Mouse (Mus musculus) stomach, postnatal 0 days (tissue): Measurements from ENCODE around the gene Pkp1. TPM values are rescaled to one million over a fixed set of nuclear protein-coding genes. Genes with fewer than 3 reads are reported as not detected.

Experiments
- ATAC-seq: fragments of 200-750 bp; cut with Nextera tagmentation; 2 replicates; pipeline ENCODE4 v1.8.0; 2017; ENCODE audit not compliant: low FRiP score, low TSS enrichment
- DNase-seq: peaks from one replicate; pipeline ENCODE4 v3.0.0-alpha.2; 2016; ENCODE audit warnings: low spot score
- H3K27ac ChIP-seq: fragments of 300-500 bp; sonication (generic); replicated peaks from 2 replicates; pipeline ENCODE4 v1.5.1; 2014; ENCODE audit warnings: mild to moderate bottlenecking, control low read depth
- H3K27me3 ChIP-seq: fragments of 300-500 bp; sonication (generic); 2 replicates; pipeline ENCODE4 v1.6.1; 2014; ENCODE audit warnings: low read length; ENCODE audit not compliant: control insufficient read depth, insufficient read depth
- H3K36me3 ChIP-seq: fragments of 300-500 bp; sonication (generic); 2 replicates; pipeline ENCODE4 v1.6.1; 2014; ENCODE audit warnings: low read length, mixed read lengths; ENCODE audit not compliant: control insufficient read depth, insufficient read depth
- H3K4me1 ChIP-seq: fragments of 300-500 bp; sonication (generic); replicated peaks from 2 replicates; pipeline ENCODE4 v1.6.1; 2014; ENCODE audit warnings: antibody characterized with exemption; ENCODE audit not compliant: control insufficient read depth, insufficient read depth
- H3K4me2 ChIP-seq: fragments of 300-500 bp; sonication (generic); replicated peaks from 2 replicates; pipeline ENCODE4 v1.6.1; 2014; ENCODE audit warnings: low read depth, mild to moderate bottlenecking, control low read depth, moderate library complexity
- H3K4me3 ChIP-seq: fragments of 300-500 bp; sonication (generic); 2 replicates; pipeline ENCODE4 v1.5.1; 2014; ENCODE audit warnings: low read depth, low read length, control low read depth
- H3K9ac ChIP-seq: fragments of 300-500 bp; sonication (generic); 2 replicates; pipeline ENCODE4 v1.6.1; 2014; ENCODE audit warnings: mild to moderate bottlenecking, low read length, control low read depth, mixed read lengths
- H3K9me3 ChIP-seq: fragments of 300-500 bp; sonication (generic); 2 replicates; pipeline ENCODE4 v1.6.1; 2016; ENCODE audit warnings: low read length; ENCODE audit not compliant: control insufficient read depth
- CTCF ChIP-seq: IDR thresholded peaks from 2 replicates; pipeline ENCODE4 v1.5.1; 2016; ENCODE audit warnings: antibody characterized with exemption, low read depth, mild to moderate bottlenecking, moderate library complexity
- EP300 ChIP-seq: optimal IDR thresholded peaks from 2 replicates; pipeline ENCODE3; 2016; ENCODE audit warnings: antibody characterized with exemption
- WGBS: fragments of 180-500 bp; shearing (Covaris S2); extraction: QIAGEN DNeasy Blood & Tissue Kit; methylation state at CpG from one replicate; pipeline ENCODE4 v1.1.7; 2014; 5-methylcytosine and 5-hydroxymethylcytosine counted together
- polyA plus RNA-seq: library from polyadenylated mRNA; unstranded; fragments of >200 nt; fragmentation: Nextera tagmentation; extraction: Ambion mirVana; gene quantifications from 2 replicates; pipeline ENCODE4 v1.2.1, GENCODE M21; 2015

Pkp1 gene
- polyA plus RNA-seq, 1 experiment from 2014 or later: 29.8 TPM

DNA sequence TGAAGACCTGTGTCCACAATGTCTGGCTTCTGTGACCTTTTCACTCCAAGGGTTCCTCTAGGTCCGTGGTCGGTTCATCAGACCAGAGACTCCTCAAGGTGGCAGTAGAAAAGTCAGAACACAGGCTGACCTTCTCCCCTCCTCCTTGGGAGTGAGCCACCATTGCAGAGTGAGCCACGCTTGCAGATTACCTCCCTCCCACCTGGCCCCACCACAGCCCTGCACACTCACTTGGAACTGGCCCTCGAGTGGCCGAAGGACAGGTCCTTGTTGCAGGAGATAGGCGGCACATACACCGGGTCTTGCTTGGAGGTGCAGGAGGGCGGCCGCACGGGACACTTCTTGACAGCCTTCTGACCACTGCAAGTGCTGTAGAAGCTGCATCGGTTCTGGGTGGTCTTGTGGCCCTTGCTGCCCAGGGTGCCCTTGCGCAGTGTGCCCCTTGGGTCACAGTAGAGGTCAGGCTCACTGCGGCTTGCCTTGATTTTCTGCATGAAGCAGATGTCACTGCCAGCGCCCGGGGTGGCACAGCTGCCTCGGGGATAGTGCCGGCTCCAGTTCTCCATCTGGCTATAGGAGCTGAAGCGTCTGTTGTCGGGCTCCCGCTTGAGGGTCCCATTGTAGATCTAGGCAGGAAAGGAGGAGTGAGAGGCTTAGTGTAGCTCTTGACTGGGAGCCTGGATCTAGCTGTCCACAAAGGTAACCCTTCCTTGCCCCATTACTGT lies 29.4 kb downstream of the Pkp1 start:
- Histone ChIP-seq H3K27me3 (no peaks in the 10 kb centered on the region), H3K36me3 (no peaks in the 10 kb centered on the region), H3K4me3 (no peak overlapping the region), H3K4me2 (no peak overlapping the region), H3K27ac (no peak overlapping the region), H3K9ac (no peak overlapping the region), H3K9me3 (no peaks in the 10 kb centered on the region), H3K4me1 (no peaks in the 10 kb centered on the region)
- 79% methylated on average over 20 of the region's 20 CpGs for WGBS
- no peak for TF ChIP-seq CTCF
- TF ChIP-seq EP300: no peak
- DNase-seq: no peak
- no peak for ATAC-seq

DNA sequence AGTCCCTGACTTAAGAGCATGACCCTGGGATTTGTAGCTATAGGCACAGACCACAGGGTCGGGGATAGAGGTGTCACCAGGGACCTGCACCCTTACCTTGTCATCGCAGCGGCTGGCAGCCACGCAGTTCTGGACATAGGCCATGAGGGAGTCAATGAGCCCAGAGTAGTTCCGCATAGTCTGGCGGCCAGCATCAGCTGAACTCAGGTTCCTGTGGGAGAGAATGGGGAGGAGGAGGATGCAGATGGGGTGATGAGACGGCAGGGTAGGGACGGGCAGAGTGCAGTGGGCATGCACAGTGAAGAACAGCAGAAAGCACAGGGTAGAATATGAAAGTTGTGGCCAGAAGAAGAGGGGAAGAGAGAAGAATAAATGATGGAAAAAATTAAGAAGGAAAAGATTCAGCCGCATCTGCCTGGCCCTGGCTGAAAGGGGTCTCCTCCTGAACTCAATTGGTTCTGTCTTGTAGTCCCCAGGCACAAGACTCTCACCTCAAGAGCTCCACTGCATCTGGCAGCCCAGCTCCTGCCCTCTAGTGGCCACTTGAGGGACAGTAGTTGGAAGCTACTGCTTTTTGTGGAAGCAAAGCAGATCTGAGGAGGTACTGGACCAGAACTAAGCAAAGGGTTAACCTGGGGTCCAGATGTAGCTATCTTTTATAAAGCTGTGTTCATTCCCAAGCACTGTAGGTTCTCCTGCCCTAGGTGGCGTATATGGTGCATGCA lies 36.5 kb downstream of the Pkp1 start:
- 70% methylated on average over 10 of the region's 10 CpGs for WGBS
- peak; percentile 91 for TF ChIP-seq CTCF
- no peak for TF ChIP-seq EP300
- Histone ChIP-seq H3K27ac (no peak overlapping the region), H3K9me3 (no peaks in the 10 kb centered on the region), H3K4me1 (no peaks in the 10 kb centered on the region), H3K9ac (no peak overlapping the region), H3K36me3 (no peaks in the 10 kb centered on the region), H3K4me2 (no peak overlapping the region), H3K4me3 (no peak overlapping the region), H3K27me3 (no peaks in the 10 kb centered on the region)
- ATAC-seq: 0 out of 2 replicates have a peak, but pooled peaks have one; percentile 52
- peak; percentile 78 for DNase-seq

DNA sequence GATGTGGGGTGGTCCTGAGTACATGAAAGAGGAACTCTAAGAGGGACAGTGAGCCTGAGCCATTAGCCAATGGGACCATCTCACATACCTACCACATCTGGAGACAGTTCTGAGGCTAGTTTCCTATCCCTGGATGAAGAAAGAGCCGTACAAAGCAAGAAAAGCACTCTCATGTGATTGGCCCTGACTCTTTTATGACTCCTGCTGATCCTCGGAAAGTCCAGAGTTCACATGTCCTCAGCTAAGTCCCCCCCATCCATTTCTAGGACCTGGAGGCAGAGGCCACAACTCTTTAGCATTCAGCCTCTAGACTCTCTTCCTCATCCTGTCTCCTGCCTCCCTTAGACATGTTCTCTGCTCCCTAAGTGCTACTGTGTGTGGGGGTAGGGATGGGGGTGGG lies 41.8 kb downstream of the Pkp1 start:
- no peaks in the 10 kb centered on the region for H3K36me3 ChIP-seq
- H3K27ac ChIP-seq: no peak overlapping the region
- 87% methylated on average over 2 of the region's 2 CpGs for WGBS
- ATAC-seq: no peak
- H3K4me2 ChIP-seq: no peak overlapping the region
- no peak for TF ChIP-seq CTCF
- TF ChIP-seq EP300: no peak
- no peaks in the 10 kb centered on the region for H3K9me3 ChIP-seq
- no peak overlapping the region for H3K9ac ChIP-seq
- H3K4me1 ChIP-seq: no peaks in the 10 kb centered on the region
- no peak overlapping the region for H3K4me3 ChIP-seq
- no peak for DNase-seq
- H3K27me3 ChIP-seq: no peaks in the 10 kb centered on the region

DNA sequence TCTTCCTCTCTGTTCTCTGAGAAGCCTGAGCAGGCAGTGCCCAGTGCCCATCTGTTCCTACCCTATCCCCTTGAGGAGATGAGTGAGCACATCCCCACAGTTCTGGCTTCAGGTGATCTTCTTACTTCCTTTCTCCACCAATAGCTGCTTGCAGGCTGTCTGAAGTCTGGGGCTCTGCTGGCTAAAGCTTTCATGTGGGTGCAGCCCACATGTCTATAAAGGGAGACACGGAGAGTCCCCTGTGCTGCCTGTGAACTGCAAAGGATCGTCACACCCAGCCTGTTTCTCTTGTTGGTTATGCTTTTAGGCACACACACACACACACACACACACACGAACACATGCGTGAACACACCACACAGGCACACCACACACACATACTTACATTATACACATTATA lies 46.0 kb downstream of the Pkp1 start:
- H3K36me3 ChIP-seq: no peaks in the 10 kb centered on the region
- H3K4me1 ChIP-seq: no peaks in the 10 kb centered on the region
- DNase-seq (no peak), ATAC-seq (no peak)
- no peak overlapping the region for H3K4me2 ChIP-seq
- H3K9me3 ChIP-seq: no peaks in the 10 kb centered on the region
- no peak overlapping the region for H3K27ac ChIP-seq
- no peaks in the 10 kb centered on the region for H3K27me3 ChIP-seq
- WGBS: 70% methylated on average over 4 of the region's 4 CpGs
- no peak overlapping the region for H3K4me3 ChIP-seq
- H3K9ac ChIP-seq: no peak overlapping the region
- TF ChIP-seq CTCF: no peak
- TF ChIP-seq EP300: no peak

DNA sequence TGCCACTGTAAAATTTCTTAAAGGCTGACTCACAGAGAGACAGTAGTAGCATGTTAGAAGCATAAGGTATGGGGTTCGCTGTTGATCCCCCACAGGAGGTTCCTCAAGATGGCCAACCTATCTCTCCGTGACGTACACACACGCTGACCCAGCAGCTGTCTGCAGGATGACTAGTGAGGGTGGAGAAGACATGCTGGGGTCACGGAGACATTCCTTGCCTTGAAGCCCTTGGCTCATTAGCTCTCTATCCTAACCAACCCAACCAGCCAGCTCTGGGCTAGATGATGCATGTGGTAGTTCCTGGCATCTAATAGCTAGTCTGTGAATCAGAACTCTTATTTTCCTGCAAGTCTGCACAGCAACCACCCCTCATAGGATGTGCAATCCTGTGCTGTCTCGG lies 50.4 kb downstream of the Pkp1 start:
- Histone ChIP-seq H3K4me2 (no peak overlapping the region), H3K9ac (no peak overlapping the region), H3K4me1 (no peaks in the 10 kb centered on the region), H3K4me3 (no peak overlapping the region), H3K27me3 (no peaks in the 10 kb centered on the region), H3K27ac (no peak overlapping the region), H3K9me3 (no peaks in the 10 kb centered on the region), H3K36me3 (no peaks in the 10 kb centered on the region)
- TF ChIP-seq EP300 (no peak), CTCF (no peak)
- ATAC-seq: no peak
- DNase-seq: no peak
- 87% methylated on average over 6 of the region's 6 CpGs for WGBS
